Mouse (Mus musculus) CD4-positive helper T cell, adult 2 months (primary cell): Measurements from ENCODE around the gene Ccdc92b.

Experiments used
- DNase-seq: peaks from one replicate; pipeline ENCODE4 v3.0.0-alpha.2; 2012; ENCODE audit warnings: low read depth, missing footprints, low spot score

Gene Ccdc92b

GRCm38 (mm10) chr11:74619201-74619955, at the start of gene Ccdc92b:
TSS of gene Ccdc92b (plus strand) at chr11:74619605.
- peak; percentile 68 for DNase-seq

- DNase-seq = no peak
Observed at GRCm38 (mm10) chr11:74569735-74570134, 49.7 kb upstream of the Ccdc92b start.

GRCm38 (mm10) chr11:74572459-74573061, 46.8 kb upstream of the Ccdc92b start:
- DNase-seq = peak; percentile 69

GRCm38 (mm10) chr11:74574768-74575434, 44.5 kb upstream of the Ccdc92b start:
- no peak for DNase-seq

- DNase-seq = no peak
Observed at GRCm38 (mm10) chr11:74575940-74576339, 43.5 kb upstream of the Ccdc92b start.

GRCm38 (mm10) chr11:74577068-74577467, 42.3 kb upstream of the Ccdc92b start:
- DNase-seq = no peak

GRCm38 (mm10) chr11:74581333-74581732, 38.1 kb upstream of the Ccdc92b start:
- peak; percentile 30 for DNase-seq

- DNase-seq = no peak
Observed at GRCm38 (mm10) chr11:74582464-74582863, 36.9 kb upstream of the Ccdc92b start.

- DNase-seq = no peak
Observed at GRCm38 (mm10) chr11:74583824-74584349, 35.5 kb upstream of the Ccdc92b start.

- DNase-seq = peak; percentile 28
Observed at GRCm38 (mm10) chr11:74584946-74585723, 34.3 kb upstream of the Ccdc92b start.

GRCm38 (mm10) chr11:74586401-74586800, 33.0 kb upstream of the Ccdc92b start:
- DNase-seq = no peak

- no peak for DNase-seq
Observed at GRCm38 (mm10) chr11:74589401-74590238, 29.8 kb upstream of the Ccdc92b start.

GRCm38 (mm10) chr11:74590239-74590596, 29.2 kb upstream of the Ccdc92b start:
- no peak for DNase-seq

GRCm38 (mm10) chr11:74590691-74591090, 28.7 kb upstream of the Ccdc92b start:
- DNase-seq = no peak

GRCm38 (mm10) chr11:74592246-74592645, 27.2 kb upstream of the Ccdc92b start:
- DNase-seq = no peak

GRCm38 (mm10) chr11:74597283-74597989, 22.0 kb upstream of the Ccdc92b start:
- DNase-seq = no peak

GRCm38 (mm10) chr11:74597990-74598337, 21.4 kb upstream of the Ccdc92b start:
- DNase-seq = no peak

- no peak for DNase-seq
Observed at GRCm38 (mm10) chr11:74602286-74602685, 17.1 kb upstream of the Ccdc92b start.

GRCm38 (mm10) chr11:74610068-74610467, 9.3 kb upstream of the Ccdc92b start:
- no peak for DNase-seq

- DNase-seq = no peak
Observed at GRCm38 (mm10) chr11:74610545-74611176, 8.7 kb upstream of the Ccdc92b start, which contains the start of gene Rap1gap2. TSS of gene Rap1gap2 (minus strand) at chr11:74610915.
